Mouse (Mus musculus): Measurements from ENCODE around the gene Cyp2s1. TPM values are rescaled to one million over a fixed set of nuclear protein-coding genes. Genes with fewer than 3 reads are reported as not detected.

Gene Cyp2s1
- polyA plus RNA-seq, 1 experiment from 2014 or later, result 3.0 TPM

GRCm38 (mm10) chr7:25830251-25830650 lies 13.5 kb upstream of the Cyp2s1 start:
- ATAC-seq (ENCODE audit: insufficient number of reproducible peaks, insufficient read depth, low FRiP score, low read depth), result no peak
- H3K4me2 ChIP-seq (ENCODE audit: low read length), result no peak overlapping the region
- no peaks in the 10 kb centered on the region for H3K36me3 ChIP-seq (ENCODE audit: control insufficient read depth, insufficient read depth, low read length)
- 26% methylated on average over 2 of the region's 2 CpGs for WGBS
- H3K4me3 ChIP-seq (ENCODE audit: control insufficient read depth in 1 of 2, insufficient read depth in 1 of 2, low read depth in 1 of 2, low read length in 2 of 2), result no peak overlapping the region
- no peaks in the 10 kb centered on the region for H3K9me3 ChIP-seq (ENCODE audit: control insufficient read depth, low read length)
- no peak overlapping the region for H3K9ac ChIP-seq (ENCODE audit: low read length)
- peaks cover 3 to 8% of the 10 kb centered on the region in 2 experiments for H3K4me1 ChIP-seq (ENCODE audit: control insufficient read depth in 2 of 2, insufficient read depth in 2 of 2, low read length in 2 of 2)
- H3K27me3 ChIP-seq (ENCODE audit: control insufficient read depth, insufficient read depth, low read length), result no peaks in the 10 kb centered on the region
- H3K27ac ChIP-seq (replicated peaks in 1 of 2; ENCODE audit: control insufficient read depth in 1 of 2, insufficient read depth in 1 of 2, low read depth in 2 of 2, low read length in 2 of 2), result no peak overlapping the region

GRCm38 (mm10) chr7:25827199-25827598 lies 10.5 kb upstream of the Cyp2s1 start:
- no peak overlapping the region for H3K27ac ChIP-seq (replicated peaks in 1 of 2; ENCODE audit: control insufficient read depth in 1 of 2, insufficient read depth in 1 of 2, low read depth in 2 of 2, low read length in 2 of 2)
- 0 out of 2 replicates have a peak overlapping the region, but pooled peaks have one; percentile 18 for H3K4me2 ChIP-seq (ENCODE audit: low read length)
- 30% methylated on average over 3 of the region's 3 CpGs for WGBS

GRCm38 (mm10) chr7:25826029-25826428 lies 9.3 kb upstream of the Cyp2s1 start:
- Histone ChIP-seq H3K36me3 (ENCODE audit: control insufficient read depth, insufficient read depth, low read length) (no peaks in the 10 kb centered on the region), H3K9ac (ENCODE audit: low read length) (no peak overlapping the region), H3K4me3 (ENCODE audit: control insufficient read depth in 1 of 2, insufficient read depth in 1 of 2, low read depth in 1 of 2, low read length in 2 of 2) (no peak overlapping the region), H3K27ac (replicated peaks in 1 of 2; ENCODE audit: control insufficient read depth in 1 of 2, insufficient read depth in 1 of 2, low read depth in 2 of 2, low read length in 2 of 2) (no peak overlapping the region), H3K9me3 (ENCODE audit: control insufficient read depth, low read length) (no peaks in the 10 kb centered on the region), H3K4me1 (ENCODE audit: control insufficient read depth in 2 of 2, insufficient read depth in 2 of 2, low read length in 2 of 2) (peaks cover 3 to 8% of the 10 kb centered on the region in 2 experiments), H3K4me2 (ENCODE audit: low read length) (no peak overlapping the region), H3K27me3 (ENCODE audit: control insufficient read depth, insufficient read depth, low read length) (no peaks in the 10 kb centered on the region)
- no peak for ATAC-seq (ENCODE audit: insufficient number of reproducible peaks, insufficient read depth, low FRiP score, low read depth)
- 70% methylated on average over 6 of the region's 6 CpGs for WGBS

More at GRCm38 (mm10) chr7:25827199-25827598, 10.5 kb upstream of the Cyp2s1 start:
- Histone ChIP-seq H3K36me3 (ENCODE audit: control insufficient read depth, insufficient read depth, low read length) (no peaks in the 10 kb centered on the region), H3K4me1 (ENCODE audit: control insufficient read depth in 2 of 2, insufficient read depth in 2 of 2, low read length in 2 of 2) (peaks cover 3 to 8% of the 10 kb centered on the region in 2 experiments), H3K9ac (ENCODE audit: low read length) (no peak overlapping the region), H3K9me3 (ENCODE audit: control insufficient read depth, low read length) (no peaks in the 10 kb centered on the region), H3K27me3 (ENCODE audit: control insufficient read depth, insufficient read depth, low read length) (no peaks in the 10 kb centered on the region), H3K4me3 (ENCODE audit: control insufficient read depth in 1 of 2, insufficient read depth in 1 of 2, low read depth in 1 of 2, low read length in 2 of 2) (no peak overlapping the region)
- ATAC-seq (ENCODE audit: insufficient number of reproducible peaks, insufficient read depth, low FRiP score, low read depth), result 0 out of 2 replicates have a peak, but pooled peaks have one; percentile 61

DNA sequence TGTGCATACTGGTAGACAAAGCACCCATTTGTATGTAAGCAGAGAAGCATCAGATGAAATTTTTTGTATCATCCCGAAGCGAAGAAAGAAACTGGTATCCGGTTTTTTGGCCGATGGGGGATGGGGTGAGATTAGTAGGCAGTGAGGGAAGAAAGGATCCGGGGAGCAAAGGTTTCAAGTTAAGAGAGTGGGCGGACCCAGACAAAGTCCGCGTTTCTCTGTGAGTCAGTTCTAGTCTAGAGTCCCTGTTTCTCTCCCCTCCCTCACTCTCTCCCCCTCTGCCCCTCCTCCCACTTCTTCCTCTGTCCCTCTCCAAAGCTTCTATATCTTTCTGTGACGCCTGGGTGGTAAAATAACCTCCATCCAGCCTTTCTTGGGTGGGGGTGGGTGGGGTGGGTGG lies 8.3 kb upstream of the Cyp2s1 start:
- no peak overlapping the region for H3K4me3 ChIP-seq (ENCODE audit: control insufficient read depth in 1 of 2, insufficient read depth in 1 of 2, low read depth in 1 of 2, low read length in 2 of 2)
- H3K9me3 ChIP-seq (ENCODE audit: control insufficient read depth, low read length), result no peaks in the 10 kb centered on the region
- H3K9ac ChIP-seq (ENCODE audit: low read length), result no peak overlapping the region
- ATAC-seq (ENCODE audit: insufficient number of reproducible peaks, insufficient read depth, low FRiP score, low read depth), result no peak
- peaks cover 3 to 8% of the 10 kb centered on the region in 2 experiments for H3K4me1 ChIP-seq (ENCODE audit: control insufficient read depth in 2 of 2, insufficient read depth in 2 of 2, low read length in 2 of 2)
- no peaks in the 10 kb centered on the region for H3K36me3 ChIP-seq (ENCODE audit: control insufficient read depth, insufficient read depth, low read length)
- no peak overlapping the region for H3K27ac ChIP-seq (replicated peaks in 1 of 2; ENCODE audit: control insufficient read depth in 1 of 2, insufficient read depth in 1 of 2, low read depth in 2 of 2, low read length in 2 of 2)
- WGBS, result 46% methylated on average over 9 of the region's 9 CpGs
- no peak overlapping the region for H3K4me2 ChIP-seq (ENCODE audit: low read length)
- H3K27me3 ChIP-seq (ENCODE audit: control insufficient read depth, insufficient read depth, low read length), result no peaks in the 10 kb centered on the region

- no peak overlapping the region for H3K9ac ChIP-seq (ENCODE audit: low read length)
- ATAC-seq (ENCODE audit: insufficient number of reproducible peaks, insufficient read depth, low FRiP score, low read depth), result no peak
Measured at GRCm38 (mm10) chr7:25815571-25815970, 1.1 kb downstream of the Cyp2s1 start.

DNA sequence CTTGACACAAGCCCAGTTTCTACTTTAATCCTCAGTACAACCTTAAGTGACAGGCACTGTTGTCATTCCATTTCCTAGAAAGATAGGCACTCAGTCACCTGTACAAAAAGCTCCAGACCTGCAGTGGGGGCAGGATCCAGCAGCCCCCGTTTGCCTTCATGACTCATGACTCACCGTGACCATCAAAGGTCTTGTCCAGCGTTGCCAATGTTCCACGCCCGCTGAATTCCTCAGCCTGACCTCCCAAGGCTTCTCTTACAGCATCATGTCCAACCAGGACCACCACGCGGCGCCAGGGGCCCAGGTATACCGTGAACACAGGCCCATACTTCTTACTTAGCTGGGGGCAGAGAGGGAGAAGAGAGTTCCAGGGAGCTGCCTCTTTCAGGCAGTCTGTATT lies 2.0 kb downstream of the Cyp2s1 start:
- Histone ChIP-seq H3K36me3 (ENCODE audit: control insufficient read depth, insufficient read depth, low read length) (no peaks in the 10 kb centered on the region), H3K27ac (replicated peaks in 1 of 2; ENCODE audit: control insufficient read depth in 1 of 2, insufficient read depth in 1 of 2, low read depth in 2 of 2, low read length in 2 of 2) (no peak overlapping the region), H3K4me2 (ENCODE audit: low read length) (no peak overlapping the region), H3K4me3 (ENCODE audit: control insufficient read depth in 1 of 2, insufficient read depth in 1 of 2, low read depth in 1 of 2, low read length in 2 of 2) (no peak overlapping the region), H3K9ac (ENCODE audit: low read length) (no peak overlapping the region), H3K27me3 (ENCODE audit: control insufficient read depth, insufficient read depth, low read length) (peaks cover 29% of the 10 kb centered on the region; the same call in 1 of the 2 replicates), H3K9me3 (ENCODE audit: control insufficient read depth, low read length) (no peaks in the 10 kb centered on the region), H3K4me1 (ENCODE audit: control insufficient read depth in 2 of 2, insufficient read depth in 2 of 2, low read length in 2 of 2) (peaks cover 3 to 11% of the 10 kb centered on the region in 2 experiments; a peak in 3 of 4 replicates)
- ATAC-seq (ENCODE audit: insufficient number of reproducible peaks, insufficient read depth, low FRiP score, low read depth), result no peak
- WGBS, result 75% methylated on average over 9 of the region's 9 CpGs

More at GRCm38 (mm10) chr7:25815571-25815970, 1.1 kb downstream of the Cyp2s1 start:
- Histone ChIP-seq H3K4me2 (ENCODE audit: low read length) (peak overlapping the region; percentile 80), H3K27ac (replicated peaks in 1 of 2; ENCODE audit: control insufficient read depth in 1 of 2, insufficient read depth in 1 of 2, low read depth in 2 of 2, low read length in 2 of 2) (no peak overlapping the region), H3K27me3 (ENCODE audit: control insufficient read depth, insufficient read depth, low read length) (peaks cover 29% of the 10 kb centered on the region; the same call in 1 of the 2 replicates), H3K36me3 (ENCODE audit: control insufficient read depth, insufficient read depth, low read length) (no peaks in the 10 kb centered on the region), H3K4me1 (ENCODE audit: control insufficient read depth in 2 of 2, insufficient read depth in 2 of 2, low read length in 2 of 2) (peaks cover 3 to 11% of the 10 kb centered on the region in 2 experiments; a peak in 3 of 4 replicates), H3K4me3 (ENCODE audit: control insufficient read depth in 1 of 2, insufficient read depth in 1 of 2, low read depth in 1 of 2, low read length in 2 of 2) (peak overlapping the region in 1 of 2 experiments; percentile 46; a peak in 2 of 4 replicates), H3K9me3 (ENCODE audit: control insufficient read depth, low read length) (no peaks in the 10 kb centered on the region)
- 22% methylated on average over 7 of the region's 7 CpGs for WGBS

DNA sequence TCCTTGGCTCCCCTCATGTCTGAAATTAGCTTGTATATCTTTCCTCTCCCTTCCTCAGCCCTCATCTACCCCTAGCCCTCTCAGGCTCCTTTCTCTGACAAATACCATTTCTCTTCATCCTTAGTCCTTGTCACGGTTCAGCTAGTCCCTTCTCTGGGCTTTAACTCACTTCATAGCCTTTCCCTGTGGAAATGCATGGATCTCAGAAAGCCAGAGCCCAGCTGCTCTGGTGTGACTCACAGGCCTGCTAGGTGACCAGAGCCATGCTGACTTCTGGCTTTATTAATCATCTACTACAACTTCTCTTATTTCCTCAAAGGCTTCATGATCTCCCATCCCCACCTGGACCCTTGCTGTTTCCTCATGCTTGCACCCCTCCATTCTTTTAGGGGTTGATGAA lies 4.5 kb downstream of the Cyp2s1 start:
- WGBS, result 63% methylated on average over 1 of the region's 1 CpGs
- peaks cover 3 to 11% of the 10 kb centered on the region in 2 experiments; a peak in 3 of 4 replicates for H3K4me1 ChIP-seq (ENCODE audit: control insufficient read depth in 2 of 2, insufficient read depth in 2 of 2, low read length in 2 of 2)
- H3K36me3 ChIP-seq (ENCODE audit: control insufficient read depth, insufficient read depth, low read length), result no peaks in the 10 kb centered on the region
- H3K27me3 ChIP-seq (ENCODE audit: control insufficient read depth, insufficient read depth, low read length), result peaks cover 23% of the 10 kb centered on the region; the same call in 1 of the 2 replicates
- no peak overlapping the region for H3K27ac ChIP-seq (replicated peaks in 1 of 2; ENCODE audit: control insufficient read depth in 1 of 2, insufficient read depth in 1 of 2, low read depth in 2 of 2, low read length in 2 of 2)
- no peak overlapping the region for H3K9ac ChIP-seq (ENCODE audit: low read length)
- H3K4me2 ChIP-seq (ENCODE audit: low read length), result no peak overlapping the region
- ATAC-seq (ENCODE audit: insufficient number of reproducible peaks, insufficient read depth, low FRiP score, low read depth), result no peak
- H3K4me3 ChIP-seq (ENCODE audit: control insufficient read depth in 1 of 2, insufficient read depth in 1 of 2, low read depth in 1 of 2, low read length in 2 of 2), result no peak overlapping the region
- H3K9me3 ChIP-seq (ENCODE audit: control insufficient read depth, low read length), result no peaks in the 10 kb centered on the region

DNA sequence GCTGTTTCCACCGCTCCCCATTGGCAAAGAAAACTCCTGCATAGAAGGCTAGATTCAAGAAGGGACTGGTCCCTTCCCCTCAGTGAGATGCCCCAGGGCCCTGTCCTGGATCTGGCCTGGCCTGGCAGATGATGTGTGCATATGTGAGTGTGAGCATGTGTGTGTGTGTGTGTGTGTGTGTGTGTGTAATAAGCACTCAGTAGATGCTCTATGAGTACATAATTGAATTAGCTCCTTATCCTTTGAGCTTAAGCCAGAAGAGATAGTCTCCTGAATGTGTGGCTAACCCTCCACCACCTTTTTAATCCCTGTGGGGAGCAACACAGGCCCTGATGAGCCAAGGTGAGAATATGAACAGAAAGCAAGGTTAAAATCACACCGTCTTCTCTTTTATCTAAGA lies 5.0 kb downstream of the Cyp2s1 start:
- peaks cover 21% of the 10 kb centered on the region; the same call in 1 of the 2 replicates for H3K27me3 ChIP-seq (ENCODE audit: control insufficient read depth, insufficient read depth, low read length)
- WGBS, result 63% methylated on average over 2 of the region's 2 CpGs

More for the DNA sequence above, 5.0 kb downstream of the Cyp2s1 start:
- H3K36me3 ChIP-seq (ENCODE audit: control insufficient read depth, insufficient read depth, low read length), result no peaks in the 10 kb centered on the region
- no peak overlapping the region for H3K27ac ChIP-seq (replicated peaks in 1 of 2; ENCODE audit: control insufficient read depth in 1 of 2, insufficient read depth in 1 of 2, low read depth in 2 of 2, low read length in 2 of 2)
- ATAC-seq (ENCODE audit: insufficient number of reproducible peaks, insufficient read depth, low FRiP score, low read depth), result no peak
- H3K9me3 ChIP-seq (ENCODE audit: control insufficient read depth, low read length), result no peaks in the 10 kb centered on the region
- no peak overlapping the region for H3K4me3 ChIP-seq (ENCODE audit: control insufficient read depth in 1 of 2, insufficient read depth in 1 of 2, low read depth in 1 of 2, low read length in 2 of 2)
- no peak overlapping the region for H3K9ac ChIP-seq (ENCODE audit: low read length)
- H3K4me1 ChIP-seq (ENCODE audit: control insufficient read depth in 2 of 2, insufficient read depth in 2 of 2, low read length in 2 of 2), result peaks cover 3 to 11% of the 10 kb centered on the region in 2 experiments; a peak in 3 of 4 replicates
- H3K4me2 ChIP-seq (ENCODE audit: low read length), result no peak overlapping the region
